Mouse (Mus musculus) megakaryocyte progenitor cell, adult 5-6 weeks (primary cell): ENCODE results near the gene Ap1g2. TPM values are rescaled to one million over a fixed set of nuclear protein-coding genes. Genes with fewer than 3 reads are reported as not detected.

ENCODE experiments used
- ATAC-seq: replicated peaks from 2 replicates; pipeline ENCODE4 v1.8.0; 2016; ENCODE audit warnings: mild to moderate bottlenecking, moderate TSS enrichment, inconsistent platforms; ENCODE audit not compliant: poor library complexity
- total RNA-seq, 2 experiments: library from RNA; stranded (forward) in 1 of 2; stranded (reverse) in 1 of 2; fragments of 157-497, 149-512 nt in 1 of 2; fragments of 200-1000 nt in 1 of 2; gene quantifications; 2 replicates each; pipeline versions ENCODE4 v1.2.3 to v1.2.4; 2015 to 2017

Ap1g2 gene
- total RNA-seq, 2 experiments from 2014 or later, result 18.3 to 52.7 TPM

GRCm38 (mm10) chr14:55061845-55062244, 44.5 kb downstream of the Ap1g2 start:
- ATAC-seq, result no peak

DNA sequence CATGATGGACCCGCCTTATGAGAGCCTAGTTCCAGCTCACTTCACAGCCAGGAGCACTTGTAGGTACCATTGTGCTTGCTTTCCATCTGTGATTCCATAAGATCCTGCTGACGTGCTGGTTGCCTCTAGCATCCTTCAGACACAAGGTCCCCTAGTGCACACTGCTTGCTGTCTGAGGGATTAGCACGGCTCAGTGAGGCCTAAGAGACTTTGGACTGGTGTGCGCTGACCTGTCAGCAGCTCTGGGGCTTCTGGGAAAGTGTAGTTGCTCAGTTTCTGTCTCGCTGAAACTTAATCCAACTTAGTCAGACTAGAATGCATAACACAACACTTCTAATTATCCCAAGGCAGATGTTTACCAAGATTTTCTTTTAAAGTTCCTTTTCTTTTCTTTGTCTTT, 46.5 kb downstream of the Ap1g2 start:
- no peak for ATAC-seq

DNA sequence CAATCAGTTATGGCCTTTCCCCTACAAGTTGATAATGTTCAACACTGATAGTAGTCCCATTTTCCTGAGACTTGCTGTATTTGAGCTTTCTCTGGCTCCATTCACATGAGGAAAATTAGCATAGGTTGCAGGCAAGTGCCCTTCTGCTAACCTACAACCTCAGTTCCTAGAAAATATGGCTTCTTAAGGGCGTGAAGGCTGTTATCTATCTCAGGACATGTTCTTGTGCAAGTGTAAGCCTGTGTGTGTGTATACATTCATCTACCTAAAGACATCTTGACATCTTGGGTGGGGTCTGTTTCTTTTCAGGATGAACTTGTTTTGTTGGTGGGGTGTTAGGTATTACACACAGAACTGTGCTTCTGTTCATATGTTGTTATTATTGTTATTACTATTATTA, 47.4 kb downstream of the Ap1g2 start:
- ATAC-seq, result no peak

GRCm38 (mm10) chr14:55055167-55055834, 51.1 kb downstream of the Ap1g2 start:
- peak; percentile 91 for ATAC-seq

DNA sequence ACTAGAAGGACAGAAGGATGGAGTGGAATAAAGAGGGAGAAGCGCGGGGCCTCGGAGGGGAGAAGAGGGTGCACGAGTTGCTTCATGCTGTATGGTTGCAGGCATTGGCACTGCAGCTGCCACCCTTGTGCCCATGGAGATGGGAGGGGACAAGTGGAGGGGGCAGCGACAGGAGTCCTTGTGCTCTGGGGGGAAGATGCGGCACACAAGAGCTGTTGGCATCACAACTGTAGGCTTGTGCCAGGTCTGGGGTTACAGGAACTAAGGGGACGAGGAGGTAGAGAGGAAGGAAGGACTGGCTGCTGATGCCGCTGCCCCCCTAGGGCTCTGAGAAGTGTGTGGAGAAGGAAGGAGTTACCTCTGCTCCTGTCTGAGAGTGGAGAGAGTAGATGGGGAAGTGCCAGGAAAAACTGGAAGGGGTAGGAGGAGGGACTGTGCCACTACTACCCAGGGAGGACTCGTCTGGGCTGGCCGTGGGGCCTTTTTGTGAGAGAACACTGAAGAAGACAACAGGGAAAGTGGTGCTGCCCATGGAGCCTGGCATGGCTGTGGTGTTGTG, 52.1 kb downstream of the Ap1g2 start:
- peak; percentile 26 for ATAC-seq

GRCm38 (mm10) chr14:55053708-55054190, 52.6 kb downstream of the Ap1g2 start:
- ATAC-seq, result no peak

DNA sequence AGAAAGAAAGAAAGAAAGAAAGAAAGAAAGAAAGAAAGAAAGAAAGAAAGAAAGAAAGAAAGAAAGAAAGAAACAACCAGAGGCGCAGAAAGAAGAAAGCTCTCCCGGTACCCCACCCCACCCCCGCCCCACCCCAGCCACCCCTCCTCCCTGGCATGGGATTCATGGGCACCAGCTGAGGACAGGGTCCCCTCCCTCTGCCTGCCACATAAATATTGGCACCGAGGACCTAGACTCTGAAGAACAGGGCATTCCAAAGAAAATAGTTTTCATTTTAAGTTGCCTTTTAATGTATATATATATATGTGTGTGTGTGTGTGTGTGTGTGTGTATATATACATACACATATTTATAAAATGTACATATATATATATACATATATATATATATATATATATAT, 53.3 kb downstream of the Ap1g2 start:
- no peak for ATAC-seq

- no peak for ATAC-seq
Observed at GRCm38 (mm10) chr14:55052496-55052895, 53.9 kb downstream of the Ap1g2 start.

Other genes starting within 250 kb of the Ap1g2 start
- gene Homez, start 235.6 kb downstream of the Ap1g2 start, total RNA-seq (2015), result 9.6 and 20.5 TPM in 2 replicates
- 10.0 and 15.0 TPM in 2 replicates for gene Homez, start 235.6 kb downstream of the Ap1g2 start, total RNA-seq (2017)
- 19.0 and 26.3 TPM in 2 replicates for gene Ppp1r3e, start 229.0 kb downstream of the Ap1g2 start, total RNA-seq (2015)
- 2.8 and 5.0 TPM in 2 replicates for gene Ppp1r3e, start 229.0 kb downstream of the Ap1g2 start, total RNA-seq (2017)
- gene Bcl2l2, start 223.2 kb downstream of the Ap1g2 start, total RNA-seq (2015), result 3.5 and 4.0 TPM in 2 replicates
- gene Bcl2l2, start 223.2 kb downstream of the Ap1g2 start, total RNA-seq (2017), result 7.2 and 9.5 TPM in 2 replicates
- gene Gm20521, start 223.2 kb downstream of the Ap1g2 start, total RNA-seq (2015), result not detected in 2 replicates
- 0.30 and 1.5 TPM in 2 replicates for gene Gm20521, start 223.2 kb downstream of the Ap1g2 start, total RNA-seq (2017)
- 103 and 113 TPM in 2 replicates for gene Pabpn1, start 214.1 kb downstream of the Ap1g2 start, total RNA-seq (2015)
- gene Pabpn1, start 214.1 kb downstream of the Ap1g2 start, total RNA-seq (2017), result 320 and 416 TPM in 2 replicates
- 1.3 and 3.0 TPM in 2 replicates for gene Slc22a17, start 193.5 kb downstream of the Ap1g2 start, total RNA-seq (2015)
- gene Slc22a17, start 193.5 kb downstream of the Ap1g2 start, total RNA-seq (2017), result 1.3 and 1.4 TPM in 2 replicates
- gene Efs, start 180.5 kb downstream of the Ap1g2 start, total RNA-seq (2015), result not detected in 2 replicates
- not detected in 2 replicates for gene Efs, start 180.5 kb downstream of the Ap1g2 start, total RNA-seq (2017)
- gene Il25, start 173.9 kb downstream of the Ap1g2 start, total RNA-seq (2015), result not detected in 2 replicates
- not detected in 2 replicates for gene Il25, start 173.9 kb downstream of the Ap1g2 start, total RNA-seq (2017)
- gene Cmtm5, start 170.3 kb downstream of the Ap1g2 start, total RNA-seq (2015), result not detected in 2 replicates
- not detected in 2 replicates for gene Cmtm5, start 170.3 kb downstream of the Ap1g2 start, total RNA-seq (2017)
- gene Myh6, start 139.7 kb downstream of the Ap1g2 start, total RNA-seq (2015), result not detected in 2 replicates
- not detected in 2 replicates for gene Myh6, start 139.7 kb downstream of the Ap1g2 start, total RNA-seq (2017)
- gene Gm17428, start 129.7 kb downstream of the Ap1g2 start, total RNA-seq (2015), result not detected in 2 replicates
- gene Gm17428, start 129.7 kb downstream of the Ap1g2 start, total RNA-seq (2017), result not detected in 2 replicates
- not detected in 2 replicates for gene Myh7, start 112.0 kb downstream of the Ap1g2 start, total RNA-seq (2015)
- gene Myh7, start 112.0 kb downstream of the Ap1g2 start, total RNA-seq (2017), result not detected in 2 replicates
- 57.0 and 72.1 TPM in 2 replicates for gene Ngdn, start 91.1 kb downstream of the Ap1g2 start, total RNA-seq (2015)
- 58.4 and 63.3 TPM in 2 replicates for gene Ngdn, start 91.1 kb downstream of the Ap1g2 start, total RNA-seq (2017)
- 2.5 and 3.1 TPM in 2 replicates for gene Zfhx2, start 14.3 kb downstream of the Ap1g2 start, total RNA-seq (2015)
- gene Zfhx2, start 14.3 kb downstream of the Ap1g2 start, total RNA-seq (2017), result 0.75 and 1.1 TPM in 2 replicates
- 7.3 and 7.7 TPM in 2 replicates for gene Thtpa, start 11.8 kb downstream of the Ap1g2 start, total RNA-seq (2015)
- 10.9 and 11.5 TPM in 2 replicates for gene Thtpa, start 11.8 kb downstream of the Ap1g2 start, total RNA-seq (2017)
- not detected in 2 replicates for gene Jph4, start 10.3 kb upstream of the Ap1g2 start, total RNA-seq (2015)
- gene Jph4, start 10.3 kb upstream of the Ap1g2 start, total RNA-seq (2017), result not detected in 2 replicates
- not detected in 2 replicates for gene Dhrs2, start 115.4 kb upstream of the Ap1g2 start, total RNA-seq (2015)
- gene Dhrs2, start 115.4 kb upstream of the Ap1g2 start, total RNA-seq (2017), result not detected in 2 replicates